Mouse (Mus musculus): ENCODE measurements around the gene Adora2a.
"Not testable (repeated sequence)": the region's sequence is repeated elsewhere in the genome, so short reads cannot be mapped to it uniquely, and the experiment has no call there.

Gene Adora2a

DNA sequence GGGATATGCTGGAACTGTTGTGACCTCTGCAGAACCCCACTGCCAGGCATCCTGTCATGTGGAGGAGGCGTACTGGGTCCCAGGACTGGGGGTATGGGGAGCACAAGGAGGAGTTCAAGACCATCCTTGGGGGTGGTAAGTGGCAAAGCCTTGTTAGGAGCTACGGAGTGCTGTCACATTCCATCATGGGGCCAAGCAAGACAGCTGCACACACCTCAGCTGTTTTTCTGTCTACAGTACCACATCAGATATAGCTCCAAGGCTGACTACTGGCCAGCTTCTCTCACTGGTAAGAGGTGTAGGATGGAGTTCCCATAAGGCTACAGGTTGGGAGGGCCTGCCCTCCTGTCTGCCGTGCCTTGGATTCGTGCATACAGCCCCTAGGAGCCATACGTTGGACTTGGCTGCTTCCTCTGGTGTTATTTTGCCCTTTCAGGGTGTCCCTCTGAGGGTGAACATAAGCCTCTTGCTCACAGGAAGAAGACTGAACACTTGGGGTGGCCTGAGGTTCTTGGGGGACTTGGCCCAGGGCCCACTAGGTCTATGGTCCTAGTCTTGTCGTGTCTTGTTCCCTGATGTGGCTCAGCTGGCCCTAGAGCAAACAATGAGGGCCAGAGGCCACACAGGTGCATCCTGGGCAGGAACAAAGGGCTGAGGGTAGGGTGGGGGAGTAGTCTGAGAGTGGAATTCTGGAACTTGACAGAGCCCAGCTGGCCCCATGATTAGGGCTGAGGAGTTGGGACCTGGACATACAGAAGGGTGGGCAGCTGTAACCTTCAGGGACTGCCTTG is 2.3 kb upstream of the Adora2a start:
- no peak for DNase-seq

DNA sequence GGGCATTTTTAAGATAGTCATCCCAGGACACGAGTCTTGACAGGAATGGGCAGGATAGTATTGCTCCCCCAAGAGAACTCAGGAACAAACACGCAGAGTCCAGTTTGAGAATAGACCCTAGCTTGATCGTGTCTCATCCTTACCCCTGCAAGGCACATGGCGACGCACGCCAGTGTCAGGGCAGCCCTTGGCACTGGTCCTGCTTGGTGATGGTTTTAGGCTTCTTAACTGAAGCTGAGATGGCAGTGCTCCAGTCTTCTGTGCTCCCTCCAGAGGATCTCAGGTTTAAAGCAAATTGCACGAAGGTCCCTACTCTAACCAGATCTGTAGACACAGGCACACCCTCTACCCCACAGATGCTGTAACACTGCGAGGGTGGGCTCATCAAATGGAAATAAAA is 921 bp upstream of the Adora2a start:
- DNase-seq: no peak

DNA sequence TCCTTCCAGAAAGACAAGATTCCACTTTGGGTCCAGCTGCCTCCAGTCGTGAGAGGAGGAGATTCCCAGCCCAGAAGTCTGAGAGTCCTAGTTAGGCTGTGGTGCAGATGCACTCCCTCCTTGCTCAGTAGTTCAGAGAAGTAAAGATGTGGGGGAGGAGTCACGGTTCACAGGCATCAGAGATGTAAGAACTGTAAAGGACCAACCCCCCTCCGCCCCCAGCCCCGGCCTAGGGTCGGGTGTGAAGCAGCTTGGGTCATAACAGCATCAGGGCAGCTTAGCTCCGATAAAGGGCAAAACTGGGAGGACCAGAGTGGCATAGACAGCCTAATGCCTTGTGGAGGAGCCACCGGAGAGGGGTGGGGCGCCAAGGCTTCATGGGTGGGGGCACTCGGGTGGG is 205 bp upstream of the Adora2a start:
- DNase-seq: no peak

DNA sequence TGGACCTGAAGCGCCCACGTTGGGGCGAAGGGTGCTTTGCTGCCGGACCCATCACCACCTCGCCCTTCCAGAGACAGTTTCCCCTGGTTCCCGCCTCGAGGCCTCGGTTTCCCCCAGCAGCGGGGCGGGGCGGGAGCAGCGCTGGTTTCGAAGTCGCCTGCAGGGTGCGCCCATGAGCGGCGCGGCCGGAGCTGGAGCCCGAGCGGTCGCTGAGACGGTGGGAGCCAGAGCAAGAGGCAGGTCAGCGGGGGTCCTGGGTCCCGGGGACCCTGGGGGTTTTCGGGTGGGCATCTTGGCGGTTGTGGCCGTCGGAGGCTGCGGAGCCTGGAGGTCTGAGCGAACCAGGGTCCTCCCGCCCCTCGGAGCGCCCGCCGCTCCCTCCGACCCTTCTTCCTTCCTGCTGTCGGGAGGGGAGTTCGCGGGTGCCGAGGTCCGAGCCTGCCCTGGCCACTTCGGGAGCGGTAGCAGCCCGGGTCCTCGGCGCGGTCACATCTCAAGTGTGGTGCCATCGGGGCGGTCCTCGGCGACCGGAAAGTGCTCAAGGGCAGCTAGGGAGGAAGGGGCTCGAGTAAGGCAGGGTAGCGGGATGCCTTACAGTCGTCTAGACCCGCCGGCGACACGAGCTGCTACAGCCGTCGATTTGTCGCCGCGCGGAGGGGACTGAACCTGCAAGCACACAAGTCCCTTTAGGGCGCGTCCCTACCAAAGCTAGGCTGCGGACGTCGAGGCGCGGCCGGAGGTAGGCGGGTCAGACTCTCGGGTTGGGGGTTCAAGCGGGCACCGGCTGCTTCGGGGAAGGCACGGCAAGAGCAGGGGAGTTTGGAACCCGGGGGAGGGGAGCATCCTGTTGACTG is 458 bp downstream of the Adora2a start:
- peak; percentile 64 for DNase-seq

DNA sequence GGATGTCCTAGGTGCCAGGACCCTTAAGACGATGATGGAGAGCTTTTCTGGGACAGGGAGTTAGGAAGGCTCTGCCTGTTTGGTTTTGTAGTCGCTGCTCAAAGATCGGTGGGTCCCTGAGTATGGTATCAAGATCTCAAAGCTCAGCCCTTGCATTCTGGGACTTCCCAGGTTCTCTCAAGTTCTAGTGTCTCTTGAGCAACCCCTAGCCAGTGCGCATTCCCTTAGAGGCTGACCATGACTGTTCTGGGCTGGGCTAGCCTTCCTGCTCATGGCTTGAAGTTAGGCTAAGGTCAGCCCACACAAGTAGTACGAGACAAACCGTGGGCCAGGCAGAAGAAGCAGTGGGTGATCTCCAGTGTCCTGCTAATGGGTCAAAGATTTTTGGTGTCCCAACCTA is 1.5 kb downstream of the Adora2a start:
- no peak for DNase-seq

DNA sequence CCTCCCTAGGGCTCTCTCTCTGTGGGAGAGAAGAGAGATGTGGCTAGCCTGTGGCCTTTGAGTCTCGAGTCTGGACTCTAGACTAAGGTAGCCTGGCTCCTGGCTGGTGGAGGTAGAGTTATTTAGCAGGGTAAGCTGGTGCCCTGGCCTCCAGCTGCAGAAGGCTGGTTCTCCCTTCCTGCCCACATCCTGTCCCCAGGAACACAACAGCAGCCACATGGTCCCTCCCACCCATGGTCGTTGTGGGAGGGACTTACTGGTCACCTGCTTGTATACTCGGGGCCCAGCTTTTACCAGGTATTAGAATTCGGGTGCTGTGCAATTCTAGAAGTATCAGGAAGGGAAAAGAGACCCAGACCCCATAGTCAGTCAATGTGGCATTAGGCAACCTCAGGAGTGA is 3.6 kb downstream of the Adora2a start:
- no peak for DNase-seq

DNA sequence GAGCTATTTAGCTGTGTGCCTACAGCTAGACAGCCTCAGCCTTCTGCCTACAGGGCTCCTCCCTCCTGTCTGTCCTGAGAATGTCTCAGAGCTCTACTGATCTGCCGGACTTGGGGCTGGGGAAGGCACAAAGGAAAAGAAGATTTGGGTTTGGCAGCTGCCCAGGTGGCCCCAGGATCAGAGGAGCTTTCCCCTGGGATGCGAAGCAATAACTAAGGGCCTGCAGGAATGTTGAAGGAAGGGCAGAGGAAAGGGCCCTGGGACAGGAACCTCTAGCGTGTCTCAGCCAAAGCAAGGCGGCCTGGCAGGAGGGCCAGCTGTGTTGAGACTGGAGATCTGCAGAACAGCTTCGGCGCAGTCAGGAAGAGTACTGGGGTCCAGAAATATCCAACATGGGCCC is 6.3 kb downstream of the Adora2a start:
- no peak for DNase-seq

DNA sequence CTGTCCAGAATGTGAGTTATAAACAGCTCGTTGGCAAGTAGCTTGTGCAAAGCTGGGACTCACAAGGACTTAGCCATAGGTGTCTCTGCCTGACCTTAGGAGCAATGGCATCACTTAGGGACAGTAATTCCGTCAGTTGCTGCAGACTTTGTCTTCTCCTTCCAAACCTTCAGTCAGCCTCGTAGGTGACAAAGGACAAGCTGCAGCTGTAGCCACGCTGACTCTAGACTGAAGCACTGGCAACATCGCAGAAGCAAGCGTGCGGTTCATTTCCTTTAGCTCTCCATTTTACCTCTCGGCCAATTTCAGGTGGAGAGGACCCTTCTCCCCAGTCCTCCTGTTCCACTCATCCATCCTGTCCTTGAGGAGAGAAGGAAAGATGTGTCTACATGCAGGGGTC is 7.3 kb downstream of the Adora2a start:
- peak; percentile 60 for DNase-seq

DNA sequence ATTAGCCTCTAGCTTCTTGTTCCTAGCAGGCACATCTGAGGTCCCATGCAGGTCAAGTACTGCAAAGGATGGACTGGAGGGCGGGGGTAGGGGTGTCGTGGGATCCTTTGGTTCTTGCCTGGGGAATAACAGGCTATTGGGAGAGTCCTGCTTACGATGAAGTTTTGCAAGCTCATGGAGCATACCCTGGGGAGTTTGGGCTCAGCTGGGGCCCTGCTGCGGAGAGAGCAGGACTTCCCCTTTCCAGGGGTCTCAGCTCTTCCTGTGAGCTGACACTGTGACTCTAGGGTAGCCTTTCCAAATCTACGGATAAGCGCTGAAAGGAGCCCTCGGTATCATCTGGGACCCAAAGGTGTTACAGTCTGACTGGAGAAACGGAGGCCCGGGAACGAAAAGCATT is 7.7 kb downstream of the Adora2a start:
- no peak for DNase-seq

DNA sequence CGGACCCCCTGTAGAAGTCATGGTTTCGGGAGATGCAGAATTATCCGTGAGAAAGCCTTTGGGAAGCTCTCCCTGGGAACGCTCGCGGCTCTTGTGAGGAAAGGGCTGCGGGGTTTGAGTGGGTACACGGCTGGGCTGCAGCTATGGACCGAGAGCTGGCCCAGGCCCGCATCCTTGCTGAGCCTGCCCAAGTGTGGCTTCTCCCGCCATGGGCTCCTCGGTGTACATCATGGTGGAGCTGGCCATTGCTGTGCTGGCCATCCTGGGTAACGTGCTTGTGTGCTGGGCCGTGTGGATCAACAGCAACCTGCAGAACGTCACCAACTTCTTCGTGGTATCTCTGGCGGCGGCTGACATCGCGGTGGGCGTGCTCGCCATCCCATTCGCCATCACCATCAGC is 9.1 kb downstream of the Adora2a start:
- no peak for DNase-seq

DNA sequence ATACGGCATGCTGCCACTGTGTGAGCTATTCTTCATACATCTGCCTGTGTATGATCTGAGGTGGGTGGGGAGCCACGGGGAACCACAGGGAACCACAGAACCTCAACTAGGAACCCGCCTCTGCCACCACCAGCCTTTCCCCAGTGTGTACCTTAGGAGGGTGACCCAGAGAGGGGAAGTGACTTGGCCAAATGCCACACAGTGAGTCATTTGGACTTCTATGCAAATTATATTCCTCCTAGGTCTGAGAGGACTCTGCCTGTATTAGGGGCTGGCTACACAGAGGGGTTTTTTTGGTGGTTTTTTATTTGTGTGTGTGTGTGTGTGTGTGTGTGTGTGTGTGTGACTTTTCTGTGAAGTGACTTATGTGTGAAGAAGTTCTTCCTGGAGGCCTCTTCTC is 9.9 kb downstream of the Adora2a start:
- peak; percentile 85 for DNase-seq

DNA sequence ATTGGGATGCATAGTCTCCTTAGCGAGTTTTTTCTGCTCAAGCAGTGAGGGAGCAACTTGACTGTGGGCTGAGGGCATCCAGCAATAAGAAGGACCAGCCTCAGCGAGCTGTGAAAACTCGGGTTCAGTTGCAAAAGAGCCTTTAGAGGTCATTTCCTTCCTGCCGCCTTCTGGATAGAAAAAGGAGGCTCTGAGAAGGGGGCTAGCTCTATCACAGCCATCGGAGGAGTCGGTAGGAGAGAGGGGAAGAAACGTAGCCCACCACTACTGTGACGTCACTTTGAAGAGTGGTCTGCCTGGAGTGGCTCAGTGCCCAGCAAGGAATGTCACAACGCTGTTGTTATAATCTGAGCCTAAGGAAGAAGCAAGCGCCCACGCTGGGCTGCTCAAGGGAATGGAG is 10.4 kb downstream of the Adora2a start:
- no peak for DNase-seq

DNA sequence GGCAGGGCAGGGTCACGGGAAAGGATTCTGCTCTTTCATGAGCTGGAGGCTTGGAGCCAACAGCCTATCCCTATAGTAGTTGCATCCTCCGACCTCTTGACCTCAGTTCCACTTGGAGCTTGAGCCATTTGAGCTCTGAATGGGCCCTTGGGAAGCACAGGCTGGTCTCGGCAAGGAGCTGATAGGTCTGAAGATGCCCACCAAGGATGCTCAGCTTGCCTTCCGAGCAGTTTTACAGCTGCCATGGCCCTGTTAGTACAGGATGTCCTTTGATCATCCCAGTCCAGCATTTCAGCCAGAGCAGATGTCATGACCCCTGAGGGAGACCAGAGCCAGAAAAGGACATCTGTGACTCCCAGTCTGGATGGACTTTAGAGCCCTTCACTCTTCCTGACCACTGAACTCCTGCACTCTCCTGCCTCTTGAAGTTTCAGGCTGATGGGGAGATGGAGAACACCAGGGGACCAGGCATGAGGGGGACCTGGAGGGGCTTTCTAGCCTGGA is 11.6 kb downstream of the Adora2a start:
- no peak for DNase-seq

DNA sequence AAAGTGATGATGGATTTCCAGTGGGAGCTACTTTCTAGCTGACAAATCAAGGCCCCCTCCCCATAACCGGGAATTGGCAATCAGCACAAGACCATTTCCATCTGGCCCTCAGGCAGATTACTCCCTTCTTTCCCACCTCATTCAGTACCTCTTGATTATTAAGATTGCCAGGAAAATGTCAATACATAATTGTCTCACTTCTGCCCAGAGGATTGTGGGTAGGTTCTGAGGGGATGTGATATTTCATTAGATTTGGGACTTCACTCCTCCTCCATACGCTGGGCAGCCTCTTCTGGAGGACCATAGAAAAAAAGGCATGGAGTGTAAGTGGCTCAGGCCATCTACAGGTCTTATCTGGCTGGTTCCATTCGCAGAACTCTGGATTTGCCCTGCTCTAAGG is 15.6 kb downstream of the Adora2a start:
- no peak for DNase-seq

DNA sequence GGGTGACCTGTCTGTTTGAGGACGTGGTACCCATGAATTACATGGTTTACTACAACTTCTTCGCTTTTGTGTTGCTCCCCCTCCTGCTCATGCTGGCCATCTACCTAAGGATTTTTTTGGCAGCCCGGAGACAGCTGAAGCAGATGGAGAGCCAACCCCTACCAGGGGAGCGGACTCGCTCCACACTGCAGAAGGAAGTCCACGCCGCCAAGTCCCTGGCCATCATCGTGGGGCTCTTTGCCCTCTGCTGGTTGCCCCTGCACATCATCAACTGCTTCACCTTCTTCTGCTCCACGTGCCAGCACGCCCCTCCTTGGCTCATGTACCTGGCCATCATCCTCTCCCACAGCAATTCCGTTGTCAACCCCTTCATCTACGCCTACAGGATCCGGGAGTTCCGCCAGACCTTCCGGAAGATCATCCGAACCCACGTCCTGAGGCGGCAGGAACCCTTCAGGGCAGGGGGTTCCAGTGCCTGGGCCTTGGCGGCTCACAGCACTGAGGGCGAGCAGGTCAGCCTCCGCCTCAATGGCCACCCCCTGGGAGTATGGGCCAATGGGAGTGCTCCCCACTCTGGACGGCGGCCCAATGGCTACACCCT is 16.6 kb downstream of the Adora2a start:
- DNase-seq: no peak

DNA sequence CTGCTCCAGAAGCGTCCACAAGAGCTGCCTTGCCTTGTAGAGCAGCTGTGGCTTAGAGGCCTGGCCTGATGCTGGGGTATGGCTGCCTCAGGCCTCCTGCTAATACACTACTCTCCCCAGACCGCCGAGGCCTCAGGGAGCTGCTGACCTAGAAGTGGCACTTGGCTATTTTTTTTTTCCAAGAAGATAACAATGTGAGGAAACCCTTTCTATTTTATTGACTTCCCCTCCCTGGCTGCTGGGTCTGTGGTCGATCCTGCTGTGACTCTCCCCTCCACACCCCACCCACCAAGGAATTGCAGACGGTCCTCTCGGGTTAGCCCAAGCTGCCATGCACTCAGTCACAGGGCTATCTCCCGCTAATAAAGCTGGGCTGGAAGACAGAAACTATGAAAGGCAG is 17.5 kb downstream of the Adora2a start:
- DNase-seq: no peak

DNA sequence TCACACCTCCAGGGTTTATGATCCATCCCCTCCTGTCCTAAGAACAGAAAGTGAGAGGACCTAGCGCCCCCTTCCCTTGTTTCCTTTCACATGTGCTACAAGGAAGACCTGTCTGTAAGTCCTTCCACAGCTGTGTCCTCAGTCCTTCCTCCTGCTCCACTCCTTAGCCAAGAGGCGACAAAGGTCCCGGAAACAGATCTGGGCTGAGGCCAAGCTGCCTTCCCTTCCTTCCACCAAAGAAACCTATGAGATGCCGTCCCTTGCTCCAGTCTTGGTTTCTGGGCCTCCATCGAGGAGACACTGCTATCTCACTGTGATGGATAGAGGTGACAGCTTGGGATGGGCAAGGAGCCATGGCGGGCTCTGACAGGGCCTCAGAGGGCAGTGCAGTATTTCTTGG is 18.4 kb downstream of the Adora2a start:
- DNase-seq: no peak

DNA sequence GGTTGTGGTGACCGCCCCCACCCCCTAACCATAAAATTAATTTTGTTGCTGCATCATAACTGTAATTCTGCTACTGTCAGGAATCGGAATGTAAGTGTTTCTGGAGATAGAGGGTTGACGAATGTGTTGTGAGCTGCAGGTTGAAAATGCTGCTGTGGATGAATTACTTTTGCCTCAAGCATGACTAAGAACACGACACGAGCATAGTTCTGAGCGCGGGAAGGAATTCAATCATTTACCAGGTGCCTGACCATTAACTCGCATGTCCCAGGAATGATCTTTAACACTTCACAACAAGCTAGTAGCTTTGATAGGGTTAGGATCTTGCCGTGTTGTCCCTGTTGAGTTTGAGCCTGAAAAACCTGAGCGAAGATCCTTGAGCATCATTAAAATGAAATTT is 20.6 kb downstream of the Adora2a start:
- DNase-seq: no peak

DNA sequence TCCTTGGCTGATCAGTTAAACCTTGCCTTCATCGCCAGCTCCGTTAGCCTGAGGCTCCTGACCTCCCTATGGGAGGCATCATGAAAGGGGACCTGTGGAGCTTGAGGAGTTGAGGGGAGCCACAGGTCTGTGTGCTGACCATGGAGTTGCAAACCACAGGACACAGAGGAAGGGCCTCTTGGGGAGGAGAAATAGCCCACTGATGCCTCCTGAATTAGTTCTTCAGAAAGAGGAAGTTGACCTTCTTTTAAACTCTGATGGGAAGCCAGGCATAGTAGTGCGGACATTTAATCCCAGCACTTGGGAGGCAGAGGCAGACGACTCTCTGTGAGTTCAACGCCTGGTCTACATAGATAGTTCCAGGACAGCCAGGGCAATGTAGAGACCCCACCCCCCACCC is 22.2 kb downstream of the Adora2a start:
- no peak for DNase-seq

DNA sequence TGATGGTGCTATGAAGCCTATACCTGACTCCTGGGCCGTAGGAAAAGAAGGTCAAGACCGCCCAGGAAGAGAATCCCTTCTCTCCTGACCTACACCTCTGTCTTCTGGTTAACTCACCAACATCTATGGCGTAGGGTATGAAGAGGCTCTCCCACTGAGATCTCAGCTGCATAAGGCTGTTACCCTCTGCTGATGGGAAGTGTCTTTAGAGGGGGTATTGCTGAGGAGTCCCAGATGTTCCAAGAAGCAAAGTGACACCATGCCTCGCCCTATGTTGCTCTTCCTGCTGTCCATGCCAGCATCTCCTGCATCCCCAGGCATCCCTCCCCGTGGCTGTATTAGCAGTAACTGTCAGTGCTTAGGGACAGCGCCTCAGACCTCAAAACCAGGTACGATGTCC is 22.7 kb downstream of the Adora2a start:
- no peak for DNase-seq

DNA sequence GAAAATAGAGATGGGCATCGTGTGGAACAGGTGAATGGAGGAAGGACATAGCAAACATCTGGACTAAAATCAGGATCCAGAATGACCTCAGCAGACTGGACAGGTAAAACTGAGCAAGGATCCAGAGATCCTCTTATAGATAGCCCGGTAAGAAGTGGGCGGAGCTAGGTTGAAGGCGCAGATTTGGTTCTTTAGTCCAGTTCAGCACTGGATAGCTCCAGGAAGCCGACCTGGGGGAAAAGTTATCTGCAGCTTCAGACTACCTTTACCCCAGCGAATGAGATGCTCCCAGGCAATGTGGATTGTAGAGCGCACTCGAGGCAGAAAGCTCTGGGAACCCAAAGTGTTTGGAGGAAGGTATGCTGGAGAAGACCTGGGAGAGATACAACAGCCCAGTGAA is 25.3 kb downstream of the Adora2a start:
- no peak for DNase-seq

DNA sequence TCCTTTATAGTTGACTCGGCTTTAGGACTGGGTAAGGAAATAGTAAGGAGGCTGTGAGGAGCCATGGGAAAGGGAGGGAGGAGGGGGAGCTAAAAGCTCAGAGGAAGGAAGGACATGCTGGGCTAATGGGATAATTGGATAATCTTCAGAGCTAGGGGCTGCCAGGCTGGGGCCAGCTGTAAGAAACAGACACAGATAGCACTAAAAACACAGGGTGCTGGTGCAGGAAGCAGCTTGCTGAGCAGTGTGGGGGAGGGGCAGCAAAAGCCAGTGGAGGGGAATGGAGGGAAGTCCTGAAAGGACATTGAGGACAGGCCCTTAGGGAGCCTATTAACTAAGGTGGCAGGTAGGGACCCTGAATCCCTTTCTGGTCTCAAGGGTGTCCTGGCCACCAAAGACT is 27.9 kb downstream of the Adora2a start:
- not testable (repeated sequence) for DNase-seq

DNA sequence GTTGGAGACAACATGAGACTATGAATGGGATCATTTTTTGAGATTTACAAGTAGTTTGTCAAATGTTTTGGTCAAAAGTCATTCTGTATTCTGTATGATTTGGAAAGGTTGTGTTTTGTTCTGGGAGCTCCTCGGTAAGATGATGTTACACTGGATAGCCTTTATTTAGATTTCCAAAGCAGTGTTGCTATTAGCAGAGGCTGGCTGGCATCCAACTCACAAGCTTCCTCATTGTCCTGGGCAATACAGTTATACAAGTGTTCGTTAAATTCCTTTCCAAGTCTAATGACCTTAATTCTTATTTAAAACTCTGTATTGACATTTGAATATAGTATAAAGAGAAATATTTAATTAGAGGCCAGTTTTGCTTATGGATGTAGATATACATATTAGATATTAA is 28.6 kb downstream of the Adora2a start:
- peak; percentile 57 for DNase-seq

DNA sequence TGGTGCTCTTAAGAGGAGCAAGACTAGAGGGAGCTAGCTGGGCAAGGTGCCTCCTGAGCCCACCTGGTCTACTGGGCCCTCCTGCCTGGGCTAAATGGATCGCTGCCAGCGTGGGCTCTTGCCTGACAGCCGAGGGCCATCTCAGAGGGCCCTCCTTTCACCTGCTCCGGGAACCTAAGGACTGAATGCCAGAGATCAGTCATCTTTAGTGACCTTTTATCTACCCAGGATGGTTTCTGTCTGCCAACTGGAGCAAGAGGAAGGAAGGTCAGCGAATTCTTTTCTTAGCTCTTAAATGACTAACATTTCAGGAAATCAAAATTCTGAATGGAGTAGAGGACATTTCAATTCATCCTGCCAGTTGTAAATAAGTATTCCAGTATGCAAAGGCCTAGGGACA is 33.9 kb downstream of the Adora2a start:
- no peak for DNase-seq
